ENCODE assay signal across 22 mouse cellular contexts in the genomic region with DNA sequence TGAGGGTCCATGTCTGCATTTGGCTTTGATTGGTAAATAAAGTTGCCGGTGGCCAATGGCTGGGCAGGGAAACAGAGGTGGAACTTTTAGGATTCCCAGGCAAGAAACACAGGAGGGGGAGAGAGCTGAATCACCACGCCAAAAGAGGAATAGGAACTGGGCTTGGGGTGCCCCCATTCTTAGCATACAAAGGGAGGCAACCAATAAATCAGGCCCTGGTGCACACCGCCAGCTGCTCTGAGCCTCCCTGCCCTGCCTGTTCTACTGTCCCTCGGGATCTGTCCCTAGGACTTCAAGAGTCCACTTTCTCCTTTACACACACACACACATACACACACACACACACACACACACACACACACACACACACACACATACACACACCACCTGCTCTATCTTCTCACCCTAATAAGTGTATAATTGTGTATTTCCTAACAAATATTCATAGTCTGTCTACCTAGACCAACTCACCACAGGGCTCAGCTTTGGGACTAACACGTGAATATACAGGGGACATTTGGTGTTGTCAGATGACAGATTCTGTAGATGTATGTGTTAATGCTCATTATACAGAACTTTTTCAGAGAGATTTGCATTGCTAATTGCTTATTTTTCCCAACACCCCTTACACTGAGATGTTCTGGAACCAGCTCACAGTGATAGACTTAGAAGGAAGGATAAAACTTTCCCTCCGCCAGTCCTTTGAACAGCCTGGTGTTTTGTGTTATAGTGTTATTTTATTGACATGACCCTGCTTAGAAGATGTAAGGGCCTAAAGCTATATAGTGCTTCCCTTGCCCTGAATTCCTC.
DNase-seq lines count a peak whose midpoint lies in the region; ATAC-seq lines count a peak whose summit lies in the region.
"Had no signal": no experiment of that assay in that cellular context is flagged by ENCODE, and none has a peak within 500 bp of the region (broad histone marks: within the 10 kb centered on the region; RNA-seq: fewer than 3 reads in every experiment).

No protein-coding gene starts in this region.

- peak; percentile 38; the same call in 1 of the 2 replicates for ATAC-seq in frontal cortex, adult (ENCODE audit: low TSS enrichment)
- ATAC-seq in neural tube, embryonic 12.5 days (ENCODE audit: low FRiP score, low read depth): peak; percentile 72
- peak; percentile 57; the same call in 1 of the 2 replicates for ATAC-seq in megakaryocyte, adult 5-6 weeks (ENCODE audit: poor library complexity, severe bottlenecking)
- ATAC-seq in hindbrain, embryonic 11.5 days (ENCODE audit: low FRiP score): no peak
- ATAC-seq: intestine, embryonic 15.5 days; Patski had no signal

- no peak overlapping the region for H3K9ac ChIP-seq in neural tube, embryonic 12.5 days
- H3K9ac ChIP-seq in hindbrain, embryonic 11.5 days (ENCODE audit: low read depth, low read length): no peak overlapping the region
- H3K9ac ChIP-seq: intestine, embryonic 15.5 days; liver, embryonic 15.5 days; midbrain, embryonic 12.5 days had no signal

- WGBS in neural tube, embryonic 12.5 days: 44% methylated on average over 6 of the region's 6 CpGs
- WGBS in hindbrain, embryonic 11.5 days: 83% methylated on average over 6 of the region's 6 CpGs

- H3K9me3 ChIP-seq in neural tube, embryonic 12.5 days: no peaks in the 10 kb centered on the region
- H3K9me3 ChIP-seq in hindbrain, embryonic 11.5 days (ENCODE audit: control insufficient read depth, low read length): no peaks in the 10 kb centered on the region
- H3K9me3 ChIP-seq: G1E; intestine, embryonic 15.5 days; liver, embryonic 15.5 days; midbrain, embryonic 12.5 days had no signal

- no peak for DNase-seq in frontal cortex, postnatal 36 days (ENCODE audit: low spot score in 2 of 2)
- no peak for DNase-seq in neural tube, embryonic 10.5 days (ENCODE audit: extremely low spot score, low spot score)
- DNase-seq in hindbrain, embryonic 11.5 days (ENCODE audit: low spot score): no peak
- DNase-seq in gastrocnemius, adult 18-20 months (ENCODE audit: low spot score): no peak
- DNase-seq: B cell, adult 2 months; cerebellum, adult 18-20 months; gastrocnemius, postnatal 36 days; kidney, adult 8-10 months; kidney, postnatal 25 days; thymus, postnatal 14 days had no signal

- no peak overlapping the region for H3K4me2 ChIP-seq in neural tube, embryonic 12.5 days (replicated peaks)
- no peak overlapping the region for H3K4me2 ChIP-seq in hindbrain, embryonic 11.5 days (replicated peaks; ENCODE audit: low read depth, low read length)
- H3K4me2 ChIP-seq: heart, embryonic 11.5 days; intestine, embryonic 15.5 days; liver, embryonic 15.5 days; midbrain, embryonic 12.5 days had no signal

- H3K4me1 ChIP-seq in neural tube, embryonic 12.5 days: peaks cover 20% of the 10 kb centered on the region; the same call in 1 of the 2 replicates
- H3K4me1 ChIP-seq in hindbrain, embryonic 11.5 days (replicated peaks; ENCODE audit: control insufficient read depth, insufficient read depth, low read length): no peaks in the 10 kb centered on the region; the same call in 1 of the 2 replicates
- H3K4me1 ChIP-seq: intestine, embryonic 15.5 days had no signal

- no peak overlapping the region for H3K27ac ChIP-seq in neural tube, embryonic 12.5 days
- no peak overlapping the region for H3K27ac ChIP-seq in hindbrain, embryonic 11.5 days (ENCODE audit: low read depth, low read length)
- H3K27ac ChIP-seq: intestine, embryonic 15.5 days; liver, embryonic 15.5 days; macrophage; midbrain, embryonic 12.5 days had no signal

- H3K4me3 ChIP-seq in neural tube, embryonic 12.5 days: no peak overlapping the region
- H3K4me3 ChIP-seq in hindbrain, embryonic 11.5 days (ENCODE audit: low read depth, low read length): no peak overlapping the region
- H3K4me3 ChIP-seq: intestine, embryonic 15.5 days; layer of hippocampus, adult 2 months; liver, embryonic 15.5 days; midbrain, embryonic 12.5 days had no signal

- H3K27me3 ChIP-seq in neural tube, embryonic 12.5 days (replicated peaks): no peaks in the 10 kb centered on the region
- no peaks in the 10 kb centered on the region for H3K27me3 ChIP-seq in hindbrain, embryonic 11.5 days (ENCODE audit: control insufficient read depth, insufficient read depth, low read length)
- H3K27me3 ChIP-seq: CH12.LX; intestine, embryonic 15.5 days; liver, embryonic 15.5 days; midbrain, embryonic 12.5 days; Patski had no signal

- no peaks in the 10 kb centered on the region for H3K36me3 ChIP-seq in neural tube, embryonic 12.5 days
- no peaks in the 10 kb centered on the region for H3K36me3 ChIP-seq in hindbrain, embryonic 11.5 days (ENCODE audit: control insufficient read depth, insufficient read depth, low read length)
- H3K36me3 ChIP-seq: G1E; intestine, embryonic 15.5 days; liver, embryonic 15.5 days; midbrain, embryonic 12.5 days had no signal
